Mouse (Mus musculus): ENCODE results near the gene Ppm1a. TPM values are rescaled to one million over a fixed set of nuclear protein-coding genes. Genes with fewer than 3 reads are reported as not detected.
A peak's percentile ranks its signal among the peaks of the same experiment; 100 is the strongest.

Ppm1a gene
- polyA plus RNA-seq, 1 experiment from 2014 or later = 44.2 TPM

DNA sequence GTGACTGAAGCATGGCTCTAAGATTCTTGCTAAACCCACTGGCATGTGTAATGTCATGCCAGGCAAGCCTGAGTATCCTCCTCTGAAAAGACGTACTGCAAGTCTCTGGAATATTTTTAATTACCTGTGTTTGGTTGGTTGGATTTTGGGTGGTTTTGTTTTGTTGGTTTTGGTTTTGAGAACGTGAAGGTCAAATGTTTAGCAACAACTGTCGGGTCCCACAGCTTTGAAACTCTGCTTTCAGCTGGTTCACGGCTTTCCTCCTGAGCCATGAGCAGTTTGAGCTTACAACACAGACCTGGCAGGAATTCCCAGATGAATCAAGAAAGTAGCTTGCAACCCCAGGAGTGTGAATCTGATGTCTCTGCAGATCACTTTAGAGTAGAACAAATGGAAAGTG is 29.7 kb downstream of the Ppm1a start:
- no peaks in the 10 kb centered on the region for H3K27me3 ChIP-seq
- ATAC-seq (ENCODE audit: borderline replicate concordance, extremely low read depth, low FRiP score, low TSS enrichment) = no peak
- H3K9me3 ChIP-seq = no peaks in the 10 kb centered on the region
- H3K36me3 ChIP-seq = peaks cover 36% of the 10 kb centered on the region
- no peak overlapping the region for H3K27ac ChIP-seq
- H3K4me1 ChIP-seq = no peaks in the 10 kb centered on the region
- 82% methylated on average over 4 of the region's 4 CpGs for WGBS
- H3K9ac ChIP-seq = no peak overlapping the region
- H3K4me3 ChIP-seq = no peak overlapping the region
- no peak overlapping the region for H3K4me2 ChIP-seq

- Histone ChIP-seq H3K9me3 (no peaks in the 10 kb centered on the region), H3K27me3 (no peaks in the 10 kb centered on the region), H3K27ac (no peak overlapping the region), H3K36me3 (peaks cover 42% of the 10 kb centered on the region), H3K4me3 (no peak overlapping the region), H3K9ac (no peak overlapping the region), H3K4me2 (no peak overlapping the region), H3K4me1 (no peaks in the 10 kb centered on the region)
- no peak for ATAC-seq (ENCODE audit: borderline replicate concordance, extremely low read depth, low FRiP score, low TSS enrichment)
- 71% methylated on average over 7 of the region's 7 CpGs for WGBS
These were observed 33.3 kb downstream of the Ppm1a start for GRCm38 (mm10) chr12:72790538-72790937.

- peaks cover 38% of the 10 kb centered on the region for H3K36me3 ChIP-seq
- no peak for ATAC-seq (ENCODE audit: borderline replicate concordance, extremely low read depth, low FRiP score, low TSS enrichment)
- H3K27me3 ChIP-seq = no peaks in the 10 kb centered on the region
- H3K4me1 ChIP-seq = no peaks in the 10 kb centered on the region
- H3K27ac ChIP-seq = no peak overlapping the region
- H3K9ac ChIP-seq = no peak overlapping the region
- no peak overlapping the region for H3K4me2 ChIP-seq
- no peaks in the 10 kb centered on the region for H3K9me3 ChIP-seq
- H3K4me3 ChIP-seq = no peak overlapping the region
- 72% methylated on average over 11 of the region's 11 CpGs for WGBS
These were observed 35.3 kb downstream of the Ppm1a start for GRCm38 (mm10) chr12:72792320-72793091.

DNA sequence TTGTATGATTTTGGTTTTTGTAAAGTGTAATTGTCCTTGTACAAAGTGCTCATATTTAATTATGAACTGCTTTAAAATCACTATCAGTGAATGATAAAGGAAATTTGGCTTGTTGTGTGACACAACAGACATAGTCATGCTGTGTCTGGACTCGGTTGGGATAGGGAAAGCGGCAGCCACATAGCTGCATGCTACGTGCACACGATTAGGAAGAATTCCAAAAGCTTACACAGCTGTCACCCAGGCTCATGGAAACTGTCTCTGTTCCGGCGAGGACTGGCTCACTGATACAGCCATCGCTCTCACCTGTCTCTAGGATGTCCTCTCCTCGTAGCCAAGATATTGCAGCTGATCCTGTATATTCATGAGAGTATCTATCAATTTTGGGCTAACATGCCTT is 36.7 kb downstream of the Ppm1a start:
- H3K27ac ChIP-seq = no peak overlapping the region
- H3K27me3 ChIP-seq = no peaks in the 10 kb centered on the region
- H3K4me3 ChIP-seq = no peak overlapping the region
- WGBS = 93% methylated on average over 8 of the region's 8 CpGs
- no peak overlapping the region for H3K9ac ChIP-seq
- no peak for ATAC-seq (ENCODE audit: borderline replicate concordance, extremely low read depth, low FRiP score, low TSS enrichment)
- no peak overlapping the region for H3K4me2 ChIP-seq
- peaks cover 35% of the 10 kb centered on the region for H3K36me3 ChIP-seq
- no peaks in the 10 kb centered on the region for H3K9me3 ChIP-seq
- no peaks in the 10 kb centered on the region for H3K4me1 ChIP-seq

DNA sequence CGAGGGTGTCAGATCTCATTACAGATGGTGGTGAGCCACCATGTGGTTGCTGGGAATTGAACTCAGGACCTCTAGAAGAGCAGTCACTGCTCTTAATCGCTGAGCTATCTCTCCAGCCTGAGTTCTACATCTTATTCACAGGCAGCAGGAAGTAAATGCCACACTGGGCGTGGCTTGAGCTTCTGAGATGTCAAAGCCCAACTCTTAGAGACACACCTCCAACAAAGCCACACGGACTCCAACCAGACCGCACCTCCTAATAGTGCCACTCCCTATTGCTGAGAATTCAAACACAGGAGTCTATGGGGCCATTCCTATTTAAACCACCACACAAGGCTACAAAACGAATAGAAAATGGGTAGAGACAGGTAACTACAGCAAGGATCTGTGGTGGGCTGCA is 52.5 kb downstream of the Ppm1a start:
- Histone ChIP-seq H3K9me3 (no peaks in the 10 kb centered on the region), H3K27ac (no peak overlapping the region), H3K9ac (no peak overlapping the region), H3K4me2 (no peak overlapping the region), H3K36me3 (no peaks in the 10 kb centered on the region), H3K27me3 (no peaks in the 10 kb centered on the region), H3K4me1 (no peaks in the 10 kb centered on the region), H3K4me3 (no peak overlapping the region)
- no peak for ATAC-seq (ENCODE audit: borderline replicate concordance, extremely low read depth, low FRiP score, low TSS enrichment)
- 77% methylated on average over 6 of the region's 6 CpGs for WGBS

DNA sequence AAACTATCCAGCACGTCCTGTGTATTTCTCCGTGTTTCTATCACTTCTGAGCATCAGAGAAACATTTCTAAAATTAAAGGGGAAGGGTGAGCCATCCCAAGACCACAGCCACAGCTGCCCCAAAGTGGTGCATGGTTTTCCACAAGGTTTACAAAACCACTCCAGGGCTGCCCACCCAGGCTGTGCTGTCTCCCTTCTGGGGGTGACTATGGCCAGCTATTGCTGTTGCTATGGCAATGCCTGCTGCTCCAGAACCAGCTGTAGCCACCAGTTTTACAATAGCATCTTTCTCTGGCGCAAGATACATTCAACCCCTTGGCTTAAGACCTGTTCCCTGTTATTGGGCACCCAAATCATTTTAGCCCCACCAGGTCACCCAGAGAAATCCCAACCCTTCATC is 54.3 kb downstream of the Ppm1a start:
- H3K27me3 ChIP-seq = no peaks in the 10 kb centered on the region
- H3K27ac ChIP-seq = no peak overlapping the region
- no peaks in the 10 kb centered on the region for H3K9me3 ChIP-seq
- H3K4me3 ChIP-seq = no peak overlapping the region
- H3K36me3 ChIP-seq = no peaks in the 10 kb centered on the region
- 74% methylated on average over 3 of the region's 3 CpGs for WGBS
- H3K9ac ChIP-seq = no peak overlapping the region
- H3K4me1 ChIP-seq = no peaks in the 10 kb centered on the region
- no peak overlapping the region for H3K4me2 ChIP-seq
- ATAC-seq (ENCODE audit: borderline replicate concordance, extremely low read depth, low FRiP score, low TSS enrichment) = no peak

DNA sequence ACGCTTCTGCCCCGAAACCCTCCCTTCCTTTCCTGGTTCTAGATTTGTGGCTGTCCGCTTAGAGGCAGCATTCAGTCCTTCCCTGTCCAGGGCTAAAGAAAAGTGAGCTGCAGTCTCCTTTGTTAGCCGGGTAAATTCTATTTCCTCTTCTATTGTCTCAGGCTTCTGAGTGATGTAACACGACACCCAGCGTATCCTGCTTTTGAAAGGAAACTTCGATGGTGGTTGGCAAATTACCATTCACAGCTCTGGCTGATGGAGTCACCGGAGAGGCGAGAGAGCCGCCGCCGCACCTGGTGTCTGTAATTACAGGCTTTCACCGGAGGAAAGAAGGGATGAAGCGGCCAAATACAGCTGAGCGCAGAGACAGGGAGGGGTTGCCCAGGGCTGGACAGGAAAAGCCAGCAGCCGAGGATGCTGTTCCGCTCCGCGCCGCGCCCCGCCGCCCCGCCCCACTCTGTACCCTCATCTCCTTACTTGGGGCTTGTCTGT is 63.7 kb downstream of the Ppm1a start:
- Histone ChIP-seq H3K27me3 (peaks cover 2% of the 10 kb centered on the region; the same call in 1 of the 2 replicates), H3K4me1 (peaks cover 5% of the 10 kb centered on the region; the same call in 1 of the 2 replicates), H3K4me2 (peak overlapping the region; percentile 83), H3K36me3 (no peaks in the 10 kb centered on the region), H3K9me3 (no peaks in the 10 kb centered on the region), H3K27ac (peak overlapping the region; percentile 76), H3K4me3 (peak overlapping the region; percentile 47), H3K9ac (peak overlapping the region; percentile 33)
- 3% methylated on average over 24 of the region's 24 CpGs for WGBS
- peak; percentile 84 for ATAC-seq (ENCODE audit: borderline replicate concordance, extremely low read depth, low FRiP score, low TSS enrichment)

- H3K4me3 ChIP-seq = peak overlapping the region; percentile 47
- peaks cover 2% of the 10 kb centered on the region; the same call in 1 of the 2 replicates for H3K27me3 ChIP-seq
- H3K9ac ChIP-seq = peak overlapping the region; percentile 33; the same call in 1 of the 2 replicates
- peak overlapping the region; percentile 76 for H3K27ac ChIP-seq
- no peaks in the 10 kb centered on the region for H3K36me3 ChIP-seq
- peak overlapping the region; percentile 83 for H3K4me2 ChIP-seq
- no peaks in the 10 kb centered on the region for H3K9me3 ChIP-seq
- no peak for ATAC-seq (ENCODE audit: borderline replicate concordance, extremely low read depth, low FRiP score, low TSS enrichment)
- H3K4me1 ChIP-seq = peaks cover 5% of the 10 kb centered on the region; the same call in 1 of the 2 replicates
- WGBS = 30% methylated on average over 6 of the region's 6 CpGs
These were observed 64.3 kb downstream of the Ppm1a start for GRCm38 (mm10) chr12:72821589-72821988.

DNA sequence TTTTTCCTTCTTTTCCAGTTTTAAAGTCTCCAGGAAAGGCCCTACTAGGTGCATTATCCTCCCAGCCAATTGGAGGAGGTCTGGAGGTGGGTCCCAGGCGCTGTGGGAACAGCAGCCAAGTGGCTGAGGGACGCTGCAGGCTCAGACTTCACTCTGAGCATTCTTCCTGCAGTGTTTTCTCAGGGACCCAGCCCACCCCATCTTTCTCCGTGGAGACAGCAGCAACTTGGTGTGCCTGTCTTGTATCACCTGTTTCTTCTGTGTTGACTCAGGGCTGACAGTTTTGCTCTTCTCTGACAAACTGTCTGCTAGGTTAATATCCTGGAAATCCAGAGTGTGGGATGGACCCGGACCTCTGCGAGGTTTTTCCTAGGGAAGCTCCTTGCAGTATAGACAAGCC is 68.4 kb downstream of the Ppm1a start:
- Histone ChIP-seq H3K4me2 (no peak overlapping the region), H3K4me1 (peaks cover 4% of the 10 kb centered on the region; the same call in 1 of the 2 replicates), H3K4me3 (no peak overlapping the region), H3K36me3 (no peaks in the 10 kb centered on the region), H3K9me3 (no peaks in the 10 kb centered on the region), H3K27ac (no peak overlapping the region), H3K27me3 (peaks cover 15% of the 10 kb centered on the region), H3K9ac (no peak overlapping the region)
- no peak for ATAC-seq (ENCODE audit: borderline replicate concordance, extremely low read depth, low FRiP score, low TSS enrichment)
- 35% methylated on average over 5 of the region's 5 CpGs for WGBS

DNA sequence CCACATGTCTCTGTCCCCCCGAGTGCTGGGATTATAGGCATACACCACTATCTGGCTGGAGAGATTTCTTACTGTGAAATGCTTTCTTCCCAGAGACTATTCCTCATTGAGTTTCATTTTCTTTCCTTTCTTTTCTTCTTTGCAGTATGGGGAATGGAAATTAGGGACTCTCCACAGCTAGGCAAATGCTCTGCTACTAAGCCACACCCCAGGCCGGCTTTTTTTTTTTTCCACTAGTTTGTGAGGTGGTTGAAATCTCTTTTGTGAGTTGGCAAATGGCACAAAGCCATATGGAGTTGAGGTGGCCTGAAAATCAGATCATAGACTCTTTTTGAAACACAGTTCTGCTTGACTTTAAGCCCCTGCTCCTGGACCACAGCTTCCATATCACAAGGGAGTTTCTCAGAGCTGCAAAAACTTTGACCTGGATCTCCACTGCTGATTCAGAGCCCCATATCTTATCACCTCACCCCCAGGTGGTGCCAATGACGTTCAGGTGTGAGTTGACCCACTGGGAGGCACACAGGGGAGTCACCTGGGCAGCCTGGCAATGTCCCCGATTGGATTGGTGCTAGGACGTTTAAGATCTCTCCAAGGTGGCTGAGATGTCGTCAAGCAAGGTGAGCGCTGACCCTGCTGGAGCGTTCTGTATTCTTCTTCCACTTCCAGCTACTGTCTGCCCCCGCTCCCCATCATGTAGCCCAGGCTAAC is 71.7 kb downstream of the Ppm1a start:
- WGBS = 59% methylated on average over 9 of the region's 9 CpGs
- Histone ChIP-seq H3K9ac (no peak overlapping the region), H3K36me3 (no peaks in the 10 kb centered on the region), H3K4me3 (no peak overlapping the region), H3K4me2 (no peak overlapping the region), H3K27ac (no peak overlapping the region), H3K27me3 (peaks cover 37% of the 10 kb centered on the region), H3K9me3 (no peaks in the 10 kb centered on the region), H3K4me1 (0 out of 2 replicates have a peak, but pooled peaks cover 8% of the 10 kb centered on the region)
- no peak for ATAC-seq (ENCODE audit: borderline replicate concordance, extremely low read depth, low FRiP score, low TSS enrichment)

- 0 out of 2 replicates have a peak, but pooled peaks cover 8% of the 10 kb centered on the region for H3K4me1 ChIP-seq
- H3K9ac ChIP-seq = no peak overlapping the region
- H3K27ac ChIP-seq = no peak overlapping the region
- no peaks in the 10 kb centered on the region for H3K36me3 ChIP-seq
- no peak overlapping the region for H3K4me3 ChIP-seq
- 67% methylated on average over 20 of the region's 20 CpGs for whole genome bisulfite sequencing
- no peak overlapping the region for H3K4me2 ChIP-seq
- no peaks in the 10 kb centered on the region for H3K9me3 ChIP-seq
- H3K27me3 ChIP-seq = peaks cover 37% of the 10 kb centered on the region
- no peak for ATAC-seq (ENCODE audit: borderline replicate concordance, extremely low read depth, low FRiP score, low TSS enrichment)
These were observed 72.5 kb downstream of the Ppm1a start for GRCm38 (mm10) chr12:72829777-72830176.

GRCm38 (mm10) chr12:72830317-72830716 is 73.1 kb downstream of the Ppm1a start:
- Histone ChIP-seq H3K4me3 (no peak overlapping the region), H3K36me3 (no peaks in the 10 kb centered on the region), H3K4me2 (no peak overlapping the region), H3K27ac (no peak overlapping the region), H3K4me1 (0 out of 2 replicates have a peak, but pooled peaks cover 8% of the 10 kb centered on the region), H3K27me3 (peaks cover 37% of the 10 kb centered on the region), H3K9me3 (no peaks in the 10 kb centered on the region), H3K9ac (no peak overlapping the region)
- WGBS = 66% methylated on average over 8 of the region's 8 CpGs
- no peak for ATAC-seq (ENCODE audit: borderline replicate concordance, extremely low read depth, low FRiP score, low TSS enrichment)
